Mouse (Mus musculus) common myeloid progenitor, adult 5-6 weeks (primary cell): ENCODE data around the gene Clmn. TPM values are rescaled to one million over a fixed set of nuclear protein-coding genes. Genes with fewer than 3 reads are reported as not detected.
"Not testable (repeated sequence)": the region's sequence is repeated elsewhere in the genome, so short reads cannot be mapped to it uniquely, and the experiment has no call there.

Experiments used
- ATAC-seq: replicated peaks from 2 replicates; pipeline ENCODE4 v1.8.0; 2016; ENCODE audit warnings: low read depth, mild to moderate bottlenecking, moderate TSS enrichment, inconsistent platforms; ENCODE audit not compliant: poor library complexity, severe bottlenecking
- total RNA-seq: library from RNA; stranded (forward); fragments of 200-1000, 187-1606 nt; gene quantifications from 2 replicates; pipeline ENCODE4 v1.2.3, GENCODE M21; 2017

Clmn gene
- total RNA-seq, 1 experiment from 2014 or later, result under 0.01 TPM

DNA sequence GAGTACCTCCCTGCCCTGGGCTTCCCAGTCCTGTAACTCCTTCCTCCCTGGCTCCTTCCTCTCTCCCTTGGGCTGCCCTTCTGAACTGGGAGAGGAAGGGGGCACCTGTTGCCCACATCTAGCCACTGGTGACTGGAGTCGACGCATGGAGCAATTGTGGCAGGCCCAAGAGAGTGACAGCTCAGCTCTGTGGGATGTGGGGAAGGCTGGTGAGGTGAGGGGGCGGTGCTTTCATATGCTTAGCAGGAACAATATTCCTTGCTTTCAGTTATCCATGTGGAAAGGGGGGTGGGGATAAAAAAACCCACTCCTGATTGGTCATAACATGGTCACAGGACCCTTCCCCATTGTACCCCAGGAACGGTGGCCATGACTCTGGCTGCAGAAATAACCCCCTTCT lies 19.9 kb downstream of the Clmn start:
- ATAC-seq, result no peak

DNA sequence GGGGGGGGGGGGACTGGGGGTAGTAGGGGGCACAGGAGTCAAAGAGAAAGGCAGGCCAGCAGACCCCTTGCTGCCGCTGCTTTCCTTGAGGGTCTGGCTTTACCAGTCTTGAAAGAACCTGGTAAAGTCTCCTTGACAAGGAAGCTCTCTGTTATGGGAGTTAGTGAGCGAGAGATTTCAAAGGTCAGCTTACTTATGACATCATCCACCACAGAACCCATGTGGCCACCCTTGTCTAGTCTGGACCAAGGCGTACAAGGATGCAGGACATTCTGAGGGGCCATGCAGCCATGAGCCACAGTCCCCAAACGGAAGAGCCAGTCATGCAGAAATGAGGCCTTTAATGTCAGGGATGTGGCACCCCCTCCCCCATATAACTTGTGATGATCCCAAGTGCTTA lies 20.6 kb downstream of the Clmn start:
- no peak for ATAC-seq

DNA sequence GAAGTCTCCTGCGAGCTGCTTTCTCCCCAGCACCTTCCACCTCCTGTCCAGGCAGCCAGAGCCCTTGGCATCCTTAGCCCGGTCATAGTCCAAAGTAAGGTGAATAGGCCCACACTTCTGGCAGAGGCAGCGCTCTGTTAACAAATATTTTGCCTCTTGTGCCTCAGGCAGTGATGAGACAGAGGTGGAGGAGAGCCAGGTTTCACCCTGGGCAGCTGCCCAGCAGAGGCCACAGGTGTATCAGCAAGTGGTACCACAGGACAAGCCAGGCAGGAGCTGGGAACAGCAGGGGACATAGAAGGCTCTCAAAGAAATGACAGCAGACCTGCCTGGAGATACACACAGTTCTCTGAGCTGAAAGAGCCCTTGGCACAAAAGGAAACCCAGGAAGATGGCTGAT lies 23.6 kb downstream of the Clmn start:
- no peak for ATAC-seq

GRCm38 (mm10) chr12:104838987-104839386 lies 25.9 kb downstream of the Clmn start:
- ATAC-seq, result no peak

GRCm38 (mm10) chr12:104838462-104838861 lies 26.4 kb downstream of the Clmn start:
- ATAC-seq, result no peak

GRCm38 (mm10) chr12:104837957-104838401 lies 26.9 kb downstream of the Clmn start:
- ATAC-seq, result peak; percentile 37

DNA sequence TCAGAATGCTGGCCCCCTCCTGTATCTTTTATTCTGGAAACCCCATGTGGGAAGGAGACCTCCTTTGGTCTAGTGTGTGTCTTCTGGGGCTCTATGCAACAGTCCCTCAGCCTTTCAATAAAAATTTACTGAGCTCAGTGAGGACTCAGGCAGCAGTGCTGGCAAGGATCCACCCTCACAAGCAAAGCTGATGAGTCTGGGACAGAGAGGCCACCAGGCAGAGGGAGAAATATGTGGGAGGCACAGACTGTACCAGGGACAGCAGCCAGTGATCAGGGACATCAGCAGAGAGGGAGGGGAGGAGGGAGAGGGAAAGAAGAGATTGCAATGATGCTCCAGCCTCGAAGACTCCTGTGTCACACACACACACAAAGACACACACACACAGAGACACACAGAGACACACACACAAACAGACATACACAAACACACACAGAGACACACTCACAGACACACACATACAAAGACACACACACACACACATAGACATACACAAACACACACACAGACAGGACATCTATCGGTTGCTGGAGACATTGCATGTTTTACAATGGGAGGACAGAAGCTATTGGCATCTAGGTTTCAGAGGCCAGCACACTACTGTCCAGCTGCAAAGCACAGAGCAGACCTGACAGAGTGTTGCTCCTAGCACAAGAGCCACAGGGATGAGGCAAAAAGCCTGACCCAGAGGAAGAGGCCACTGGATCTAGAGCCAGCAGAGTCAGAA lies 27.6 kb downstream of the Clmn start:
- no peak for ATAC-seq

- peak; percentile 53 for ATAC-seq
These were observed 28.6 kb downstream of the Clmn start for GRCm38 (mm10) chr12:104836230-104836629.

DNA sequence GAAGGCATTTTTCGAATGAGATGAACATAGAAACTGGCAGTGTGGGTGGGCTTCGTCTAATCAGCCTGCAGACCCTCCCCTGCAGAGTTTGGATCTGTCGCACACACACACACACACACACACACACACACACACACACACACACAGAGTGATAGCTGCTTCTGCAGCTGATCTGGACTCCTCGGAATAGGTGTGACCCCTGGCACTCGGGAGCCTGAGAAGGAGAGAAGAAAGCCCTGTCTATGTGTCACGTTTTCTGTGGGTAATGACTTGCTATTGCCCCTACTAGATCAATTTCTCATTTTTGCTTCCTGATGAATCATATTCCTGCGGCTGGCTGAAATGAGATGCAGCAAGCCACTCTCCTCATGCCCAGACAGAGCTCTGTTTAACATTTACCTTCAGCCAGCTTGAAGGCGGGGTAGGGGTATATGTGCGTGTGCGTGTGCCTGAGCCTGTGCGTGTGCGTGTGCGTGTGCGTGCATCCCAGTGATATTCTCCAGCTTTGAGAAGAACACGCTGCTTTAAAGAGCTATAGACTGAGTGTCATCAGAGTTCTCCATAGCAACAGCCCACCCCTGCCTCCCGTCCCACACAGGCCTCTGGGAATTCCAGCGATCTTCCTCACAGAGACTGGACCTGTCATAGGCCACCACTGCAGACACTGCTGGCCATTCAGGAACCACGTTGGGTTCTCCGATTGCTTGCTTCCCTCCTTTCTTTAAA lies 29.3 kb downstream of the Clmn start:
- ATAC-seq, result no peak

DNA sequence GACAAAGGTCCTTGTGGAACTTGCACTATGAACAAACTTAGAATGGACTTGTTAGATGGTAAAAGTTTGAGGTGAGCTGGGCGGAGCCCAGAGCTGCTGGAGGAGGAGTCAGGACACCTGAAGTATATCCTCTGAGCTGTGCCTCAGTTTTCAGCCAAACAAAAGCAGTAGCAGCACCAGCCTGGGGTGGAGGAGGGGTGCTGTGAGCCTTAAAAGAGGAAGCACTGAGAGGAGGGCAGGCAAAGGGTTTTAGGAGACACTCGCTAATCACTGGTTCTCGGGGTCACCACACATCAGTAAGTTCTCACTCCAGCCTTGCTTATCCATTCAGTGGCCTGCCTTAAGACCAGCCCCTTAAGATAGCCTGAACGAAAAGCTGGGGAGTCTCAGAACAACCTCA lies 30.1 kb downstream of the Clmn start:
- peak; percentile 64 for ATAC-seq

- ATAC-seq, result no peak
These were observed 34.0 kb downstream of the Clmn start for GRCm38 (mm10) chr12:104830666-104831435.

- no peak for ATAC-seq
These were observed 34.6 kb downstream of the Clmn start for GRCm38 (mm10) chr12:104830283-104830639.

GRCm38 (mm10) chr12:104829596-104830282 lies 35.1 kb downstream of the Clmn start:
- ATAC-seq, result peak; percentile 93

GRCm38 (mm10) chr12:104828986-104829385 lies 35.9 kb downstream of the Clmn start:
- ATAC-seq, result not testable (repeated sequence)

DNA sequence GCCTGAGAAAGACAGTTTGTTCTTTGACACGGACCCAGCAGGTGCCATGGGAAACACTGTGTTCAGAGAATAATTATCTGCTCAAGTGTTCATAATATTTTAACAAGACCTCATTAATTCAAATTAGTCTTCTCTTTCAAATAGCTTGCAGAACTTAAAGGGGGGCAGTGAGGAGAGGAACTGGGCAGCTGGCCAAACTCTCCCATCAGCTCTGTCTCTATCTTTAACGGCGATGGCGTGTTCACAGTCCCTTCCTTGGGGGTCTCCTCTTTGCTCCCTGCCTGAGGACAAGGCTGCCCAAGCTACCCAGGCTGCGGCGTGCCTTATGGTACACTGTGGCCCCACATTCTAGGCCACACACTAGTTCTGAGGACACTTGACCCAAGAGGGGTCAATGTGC lies 37.2 kb downstream of the Clmn start:
- no peak for ATAC-seq

DNA sequence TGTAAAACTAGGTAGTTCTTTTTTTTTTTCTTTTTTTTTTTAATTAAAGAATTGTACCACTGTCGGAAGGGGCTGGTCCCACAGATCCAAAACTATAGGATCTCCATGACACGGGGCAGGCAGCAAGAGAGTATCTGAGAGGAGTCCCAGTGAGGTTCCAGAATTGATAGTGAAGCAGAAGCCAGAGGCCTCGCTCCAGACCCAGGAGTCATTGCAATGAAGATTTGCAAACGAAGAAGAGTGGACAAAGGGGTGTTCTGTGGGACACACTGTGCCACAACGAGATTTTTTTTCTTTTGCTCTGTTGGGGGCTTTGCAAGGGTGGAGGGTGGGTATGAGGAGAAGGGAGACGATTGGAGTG lies 40.0 kb downstream of the Clmn start:
- ATAC-seq, result peak; percentile 26; the same call in 1 of the 2 replicates

DNA sequence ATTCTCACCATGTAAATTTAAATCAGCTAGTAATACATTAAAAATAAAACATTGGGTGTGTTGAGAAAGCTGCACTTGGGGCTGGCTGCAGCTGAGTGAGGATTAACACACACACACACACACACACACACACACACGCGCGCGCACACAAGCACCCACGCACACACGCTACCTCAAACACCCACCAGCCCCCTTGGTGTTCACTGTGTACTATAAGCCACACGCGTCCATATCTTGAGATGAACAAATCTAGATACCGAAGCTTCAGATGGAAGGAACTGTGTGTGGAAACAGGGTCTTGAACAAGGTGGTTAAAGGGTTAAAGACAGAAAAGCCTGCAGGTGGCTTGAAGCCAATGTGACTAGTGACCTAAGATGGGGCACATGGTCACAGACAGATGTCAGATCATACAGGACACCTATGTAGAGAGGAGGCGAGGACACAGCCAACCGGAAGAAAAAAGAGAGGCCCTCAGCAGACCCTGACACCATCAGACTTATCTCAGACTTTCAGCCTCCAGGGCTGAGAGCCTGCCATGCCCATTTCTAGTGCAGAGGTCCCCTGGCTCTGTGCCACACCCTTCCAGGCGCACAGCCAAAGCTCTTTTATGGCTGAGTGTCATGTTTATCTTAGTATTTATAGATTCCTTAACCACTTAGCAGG lies 40.5 kb downstream of the Clmn start:
- peak; percentile 84 for ATAC-seq

- no peak for ATAC-seq
These were observed 41.2 kb downstream of the Clmn start for GRCm38 (mm10) chr12:104823722-104824121.

DNA sequence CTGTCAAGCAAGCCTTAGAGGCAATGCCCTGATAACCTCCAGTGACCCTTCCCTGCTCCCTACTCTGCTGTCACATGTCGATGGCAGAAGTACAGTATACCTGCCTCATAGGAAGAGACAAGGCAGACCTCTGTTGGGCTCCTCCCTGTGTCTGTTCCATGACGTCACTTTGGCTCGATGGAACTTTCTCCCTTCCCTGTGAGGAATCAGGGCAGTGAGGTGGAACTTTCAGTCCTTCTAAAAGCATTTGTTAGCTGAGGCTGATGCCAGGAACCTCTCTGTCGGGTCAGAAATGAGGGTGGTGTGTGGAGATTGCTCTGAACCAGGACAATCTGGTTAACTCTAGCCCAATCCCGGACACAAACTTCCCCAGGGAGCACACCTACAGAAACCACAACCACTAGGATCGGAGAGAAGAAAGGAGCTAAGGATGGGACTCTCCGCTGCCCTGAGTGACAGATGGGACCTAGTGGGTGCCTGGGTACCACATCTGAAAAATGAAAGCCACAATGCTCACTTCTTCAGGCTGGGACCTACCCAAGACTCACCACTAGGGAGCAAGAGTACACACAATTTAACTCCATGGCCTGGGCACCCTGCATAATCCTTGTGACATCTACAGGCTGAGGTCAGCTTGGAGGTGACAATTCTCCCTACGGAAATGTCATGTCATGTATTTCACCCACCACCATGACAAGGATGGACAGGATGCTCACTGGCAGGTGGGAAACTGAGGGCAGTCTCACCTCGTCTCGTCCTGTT lies 41.9 kb downstream of the Clmn start:
- no peak for ATAC-seq
